Mouse (Mus musculus): ENCODE results near the gene Rgs9.

- TF ChIP-seq CTCF (IDR thresholded peaks at IDR 0.05; ENCODE audit: borderline replicate concordance, extremely low read depth, insufficient read depth, insufficient read length), result no peak
- TF ChIP-seq POLR2A (IDR thresholded peaks at IDR 0.05; ENCODE audit: borderline replicate concordance, extremely low read depth, insufficient read depth, insufficient read length, poor library complexity, severe bottlenecking), result no peak
Measured at GRCm38 (mm10) chr11:109305680-109306079, 7.8 kb upstream of the Rgs9 start.

All from brain, embryonic 14.5 days (tissue).